Mouse (Mus musculus) embryonic facial prominence, embryonic 12.5 days (tissue): ENCODE data around the gene Zmat1. TPM values are rescaled to one million over a fixed set of nuclear protein-coding genes. Genes with fewer than 3 reads are reported as not detected.
A peak's percentile ranks its signal among the peaks of the same experiment; 100 is the strongest.
"Not testable (repeated sequence)": the region's sequence is repeated elsewhere in the genome, so short reads cannot be mapped to it uniquely, and the experiment has no call there.

Experiments used
- ATAC-seq: fragments of 200-750 bp; cut with Nextera tagmentation; 2 replicates; pipeline ENCODE4 v1.8.0; 2017; ENCODE audit not compliant: insufficient number of reproducible peaks, insufficient read depth, low FRiP score, low TSS enrichment
- H3K27ac ChIP-seq: fragments of 300-500 bp; sonication (generic); 2 replicates; pipeline ENCODE4 v1.5.1; 2016; ENCODE audit warnings: mild to moderate bottlenecking
- H3K27me3 ChIP-seq: fragments of 300-500 bp; sonication (generic); 2 replicates; pipeline ENCODE4 v1.6.1; 2016; ENCODE audit warnings: mild to moderate bottlenecking, moderate library complexity
- H3K36me3 ChIP-seq: fragments of 300-500 bp; sonication (generic); 2 replicates; pipeline ENCODE4 v1.6.1; 2016; ENCODE audit warnings: mild to moderate bottlenecking
- H3K4me1 ChIP-seq: fragments of 300-500 bp; sonication (generic); 2 replicates; pipeline ENCODE4 v1.6.1; 2016
- H3K4me2 ChIP-seq: fragments of 300-500 bp; sonication (generic); replicated peaks from 2 replicates; pipeline ENCODE4 v1.6.1; 2016; ENCODE audit warnings: mild to moderate bottlenecking, moderate library complexity
- H3K4me3 ChIP-seq: fragments of 300-500 bp; sonication (generic); 2 replicates; pipeline ENCODE4 v1.5.1; 2016; ENCODE audit warnings: mild to moderate bottlenecking
- H3K9ac ChIP-seq: fragments of 300-500 bp; sonication (generic); 2 replicates; pipeline ENCODE4 v1.6.1; 2016; ENCODE audit warnings: mild to moderate bottlenecking, moderate library complexity
- H3K9me3 ChIP-seq: fragments of 300-500 bp; sonication (generic); 2 replicates; pipeline ENCODE4 v1.6.1; 2016; ENCODE audit warnings: mild to moderate bottlenecking, moderate library complexity
- WGBS: fragments of 180-500 bp; shearing (Covaris S2); methylation state at CpG from one replicate; pipeline ENCODE4 v1.1.7; 2016; 5-methylcytosine and 5-hydroxymethylcytosine counted together
- polyA plus RNA-seq: library from polyadenylated mRNA; unstranded; fragments of >200 nt; fragmentation: Nextera tagmentation; extraction: Ambion mirVana; gene quantifications from 2 replicates; pipeline ENCODE4 v1.2.1, GENCODE M21; 2016

Zmat1 gene
- 7.3 and 7.4 TPM in 2 replicates for polyA plus RNA-seq

GRCm38 (mm10) chrX:135008720-135009470, at the start of gene Zmat1:
Gene Zmat1 (minus strand): TSS chrX:135009209.
- no peaks in the 10 kb centered on the region for H3K4me1 ChIP-seq
- peak; percentile 99 for ATAC-seq
- H3K27ac ChIP-seq, result peak within 1 kb of the TSS; percentile 92
- H3K4me3 ChIP-seq, result peak within 1 kb of the TSS; percentile 50
- H3K9ac ChIP-seq, result peak within 1 kb of the TSS; percentile 72
- H3K9me3 ChIP-seq, result no peaks in the 10 kb centered on the region
- H3K27me3 ChIP-seq, result no peaks in the 10 kb centered on the region
- no peaks in the 10 kb centered on the region for H3K36me3 ChIP-seq
- 19% methylated on average over 65 of the region's 65 CpGs for WGBS
- H3K4me2 ChIP-seq, result peak within 1 kb of the TSS; percentile 44

GRCm38 (mm10) chrX:135053939-135054338, 44.9 kb upstream of the Zmat1 start:
- H3K4me3 ChIP-seq, H3K9me3 ChIP-seq, H3K27ac ChIP-seq, H3K4me2 ChIP-seq, ATAC-seq, H3K9ac ChIP-seq, H3K4me1 ChIP-seq, H3K36me3 ChIP-seq: not testable (repeated sequence)
- peaks cover 20% of the 10 kb centered on the region for H3K27me3 ChIP-seq
- 61% methylated on average over 1 of the region's 1 CpGs for WGBS

- no peak for ATAC-seq
- H3K27ac ChIP-seq, result no peak overlapping the region
- no peaks in the 10 kb centered on the region for H3K36me3 ChIP-seq
- H3K9ac ChIP-seq, result no peak overlapping the region
- H3K4me2 ChIP-seq, result peak overlapping the region; percentile 59
- no peaks in the 10 kb centered on the region for H3K9me3 ChIP-seq
- H3K27me3 ChIP-seq, result peaks cover 14% of the 10 kb centered on the region
- H3K4me1 ChIP-seq, result no peaks in the 10 kb centered on the region
- peak overlapping the region; percentile 28 for H3K4me3 ChIP-seq
- WGBS, result 24% methylated on average over 24 of the region's 24 CpGs
Measured at GRCm38 (mm10) chrX:135035962-135036375, 27.0 kb upstream of the Zmat1 start.

GRCm38 (mm10) chrX:135025135-135025534, 16.1 kb upstream of the Zmat1 start:
- Histone ChIP-seq H3K9me3 (no peaks in the 10 kb centered on the region), H3K4me1 (no peaks in the 10 kb centered on the region), H3K27ac (no peak overlapping the region), H3K36me3 (no peaks in the 10 kb centered on the region), H3K27me3 (0 out of 2 replicates have a peak, but pooled peaks cover 3% of the 10 kb centered on the region), H3K9ac (no peak overlapping the region), H3K4me2 (no peak overlapping the region), H3K4me3 (no peak overlapping the region)
- no peak for ATAC-seq
- 77% methylated on average over 9 of the region's 9 CpGs for WGBS

GRCm38 (mm10) chrX:135011381-135011780, 2.4 kb upstream of the Zmat1 start:
- Histone ChIP-seq H3K9me3 (no peaks in the 10 kb centered on the region), H3K4me1 (no peaks in the 10 kb centered on the region), H3K36me3 (no peaks in the 10 kb centered on the region), H3K4me3 (no peak overlapping the region), H3K27me3 (no peaks in the 10 kb centered on the region), H3K4me2 (no peak overlapping the region), H3K27ac (peak overlapping the region; percentile 11; the same call in 1 of the 2 replicates), H3K9ac (no peak overlapping the region)
- no peak for ATAC-seq
- WGBS, result 39% methylated on average over 3 of the region's 3 CpGs

GRCm38 (mm10) chrX:135009471-135009815, 434 bp upstream of the Zmat1 start:
- H3K36me3 ChIP-seq, result no peaks in the 10 kb centered on the region
- H3K27me3 ChIP-seq, result no peaks in the 10 kb centered on the region
- 35% methylated on average over 6 of the region's 6 CpGs for WGBS
- peak overlapping the region; percentile 36 for H3K4me2 ChIP-seq
- peak overlapping the region; percentile 57; the same call in 1 of the 2 replicates for H3K27ac ChIP-seq
- H3K9ac ChIP-seq, result no peak overlapping the region
- no peaks in the 10 kb centered on the region for H3K4me1 ChIP-seq
- no peaks in the 10 kb centered on the region for H3K9me3 ChIP-seq
- H3K4me3 ChIP-seq, result peak overlapping the region; percentile 50
- ATAC-seq, result no peak

GRCm38 (mm10) chrX:135008021-135008420, 988 bp downstream of the Zmat1 start:
- Histone ChIP-seq H3K9me3 (no peaks in the 10 kb centered on the region), H3K9ac (no peak overlapping the region), H3K4me1 (no peaks in the 10 kb centered on the region), H3K27ac (no peak overlapping the region), H3K36me3 (no peaks in the 10 kb centered on the region), H3K27me3 (no peaks in the 10 kb centered on the region), H3K4me2 (peak overlapping the region; percentile 44), H3K4me3 (peak overlapping the region; percentile 50)
- WGBS, result 36% methylated on average over 4 of the region's 5 CpGs
- ATAC-seq, result no peak

GRCm38 (mm10) chrX:134964546-134964945, 44.5 kb downstream of the Zmat1 start, which contains the start of gene Nxf2:
Gene Nxf2 (minus strand): TSS chrX:134964754.
- 89% methylated on average over 19 of the region's 19 CpGs for WGBS
- no peak within 1 kb of the TSS for H3K9ac ChIP-seq
- H3K9me3 ChIP-seq, result no peaks in the 10 kb centered on the region
- H3K27ac ChIP-seq, result no peak within 1 kb of the TSS
- peak within 1 kb of the TSS; percentile 31 for H3K4me3 ChIP-seq
- ATAC-seq, result no peak
- H3K36me3 ChIP-seq, result no peaks in the 10 kb centered on the region
- peak within 1 kb of the TSS; percentile 40 for H3K4me2 ChIP-seq
- peaks cover 3% of the 10 kb centered on the region; the same call in 1 of the 2 replicates for H3K27me3 ChIP-seq
- no peaks in the 10 kb centered on the region for H3K4me1 ChIP-seq

GRCm38 (mm10) chrX:134963305-134964094, 45.5 kb downstream of the Zmat1 start:
- no peaks in the 10 kb centered on the region for H3K27me3 ChIP-seq
- no peak overlapping the region for H3K27ac ChIP-seq
- peak overlapping the region; percentile 31 for H3K4me3 ChIP-seq
- ATAC-seq, result peak; percentile 75; the same call in 1 of the 2 replicates
- no peaks in the 10 kb centered on the region for H3K36me3 ChIP-seq
- H3K9ac ChIP-seq, result no peak overlapping the region
- H3K9me3 ChIP-seq, result no peaks in the 10 kb centered on the region
- no peaks in the 10 kb centered on the region for H3K4me1 ChIP-seq
- 60% methylated on average over 35 of the region's 53 CpGs for WGBS
- peak overlapping the region; percentile 40 for H3K4me2 ChIP-seq

- Histone ChIP-seq H3K27me3 (no peaks in the 10 kb centered on the region), H3K9ac (no peak overlapping the region), H3K4me2 (no peak overlapping the region), H3K4me3 (no peak overlapping the region), H3K9me3 (no peaks in the 10 kb centered on the region), H3K36me3 (no peaks in the 10 kb centered on the region), H3K4me1 (no peaks in the 10 kb centered on the region), H3K27ac (no peak overlapping the region)
- 34% methylated on average over 5 of the region's 5 CpGs for WGBS
- no peak for ATAC-seq
Measured at GRCm38 (mm10) chrX:134930361-134930760, 78.6 kb downstream of the Zmat1 start.

- ATAC-seq, result no peak
- H3K36me3 ChIP-seq, result no peaks in the 10 kb centered on the region
- no peak overlapping the region for H3K4me3 ChIP-seq
- no peak overlapping the region for H3K27ac ChIP-seq
- 75% methylated on average over 5 of the region's 5 CpGs for WGBS
- no peaks in the 10 kb centered on the region for H3K4me1 ChIP-seq
- H3K4me2 ChIP-seq, result no peak overlapping the region
- H3K27me3 ChIP-seq, result no peaks in the 10 kb centered on the region
- H3K9me3 ChIP-seq, result no peaks in the 10 kb centered on the region
- H3K9ac ChIP-seq, result no peak overlapping the region
Measured at GRCm38 (mm10) chrX:134929927-134930326, 79.1 kb downstream of the Zmat1 start.

GRCm38 (mm10) chrX:134925058-134925457, 84.0 kb downstream of the Zmat1 start:
- ATAC-seq, result no peak
- no peak overlapping the region for H3K9ac ChIP-seq
- no peaks in the 10 kb centered on the region for H3K9me3 ChIP-seq
- H3K4me1 ChIP-seq, result no peaks in the 10 kb centered on the region
- no peaks in the 10 kb centered on the region for H3K36me3 ChIP-seq
- no peaks in the 10 kb centered on the region for H3K27me3 ChIP-seq
- no peak overlapping the region for H3K4me3 ChIP-seq
- H3K27ac ChIP-seq, result no peak overlapping the region
- H3K4me2 ChIP-seq, result no peak overlapping the region
